Mouse (Mus musculus): ENCODE results near the gene Snx3. TPM values are rescaled to one million over a fixed set of nuclear protein-coding genes. Genes with fewer than 3 reads are reported as not detected.

The Snx3 gene
- total and polyA plus RNA-seq, 3 experiments, result 164 to 258 (median 179) TPM

DNA sequence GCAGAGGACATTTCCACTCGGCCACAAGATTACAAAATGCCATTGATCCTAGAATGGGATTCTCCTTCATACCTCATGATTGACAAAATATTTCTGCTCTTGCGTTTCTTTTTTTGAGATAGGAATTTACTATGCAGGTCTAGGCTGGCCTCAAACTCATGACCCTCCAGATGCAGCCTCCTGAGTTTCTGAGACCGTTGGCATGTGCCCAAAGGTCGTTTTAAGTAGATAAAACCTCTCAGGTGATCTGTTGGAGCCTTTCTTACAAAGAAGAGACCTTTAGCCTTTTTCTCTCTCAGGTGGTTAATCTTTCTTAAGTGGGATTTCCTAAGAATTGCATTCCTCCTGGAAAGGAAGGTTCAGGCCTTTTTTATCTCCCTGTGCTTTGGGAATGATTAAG, 8.8 kb upstream of the Snx3 start:
- H3K4me3 ChIP-seq, result no peak overlapping the region
- intact Hi-C loops (cut with DNase I), result no loop called here
- no peak overlapping the region for H3K27ac ChIP-seq
- H3K79me2 ChIP-seq (replicated peaks; ENCODE audit: control insufficient read depth, insufficient read depth, low read length), result no peaks in the 10 kb centered on the region
- DNase-seq, result no peak
- TF ChIP-seq CTCF (IDR thresholded peaks at IDR 0.05), result no peak
- no peak for TF ChIP-seq POLR2A (IDR thresholded peaks at IDR 0.05; ENCODE audit: insufficient read depth, low read depth, low read length)
- TF ChIP-seq EP300 (IDR thresholded peaks at IDR 0.05; ENCODE audit: insufficient read depth, low read depth, low read length), result no peak
- H3K36me3 ChIP-seq (ENCODE audit: control insufficient read depth, insufficient read depth, low read length), result no peaks in the 10 kb centered on the region; the same call in none of the 2 replicates
- no peaks in the 10 kb centered on the region for H3K27me3 ChIP-seq (ENCODE audit: control insufficient read depth, insufficient read depth, low read length)
- 54% methylated on average over 4 of the region's 4 CpGs for WGBS
- no peak overlapping the region for H3K9ac ChIP-seq (ENCODE audit: low read depth, low read length)
- H3K4me1 ChIP-seq (ENCODE audit: control insufficient read depth, insufficient read depth, low read length), result peaks cover 2% of the 10 kb centered on the region

GRCm38 (mm10) chr10:42500611-42501010, 1.2 kb upstream of the Snx3 start:
- WGBS, result 65% methylated on average over 8 of the region's 8 CpGs
- TF ChIP-seq POLR2A (IDR thresholded peaks at IDR 0.05; ENCODE audit: insufficient read depth, low read depth, low read length) (no peak), EP300 (IDR thresholded peaks at IDR 0.05; ENCODE audit: insufficient read depth, low read depth, low read length) (no peak), CTCF (IDR thresholded peaks at IDR 0.05) (no peak)
- peaks cover 13% of the 10 kb centered on the region for H3K36me3 ChIP-seq (ENCODE audit: control insufficient read depth, insufficient read depth, low read length)
- 0 out of 2 replicates have a peak, but pooled peaks cover 1% of the 10 kb centered on the region for H3K79me2 ChIP-seq (replicated peaks; ENCODE audit: control insufficient read depth, insufficient read depth, low read length)
- peaks cover 2% of the 10 kb centered on the region; the same call in 1 of the 2 replicates for H3K4me1 ChIP-seq (ENCODE audit: control insufficient read depth, insufficient read depth, low read length)
- H3K27ac ChIP-seq, result peak overlapping the region; percentile 99
- intact Hi-C loops (cut with DNase I), result loop anchor here (5.0 to 10.0 kb wide), 3 partner anchors 43 to 686 kb away; partner anchors contain the start of gene Sec63
- no peaks in the 10 kb centered on the region for H3K27me3 ChIP-seq (ENCODE audit: control insufficient read depth, insufficient read depth, low read length)
- H3K9ac ChIP-seq (ENCODE audit: low read depth, low read length), result no peak overlapping the region
- no peak overlapping the region for H3K4me3 ChIP-seq
- no peak for DNase-seq

DNA sequence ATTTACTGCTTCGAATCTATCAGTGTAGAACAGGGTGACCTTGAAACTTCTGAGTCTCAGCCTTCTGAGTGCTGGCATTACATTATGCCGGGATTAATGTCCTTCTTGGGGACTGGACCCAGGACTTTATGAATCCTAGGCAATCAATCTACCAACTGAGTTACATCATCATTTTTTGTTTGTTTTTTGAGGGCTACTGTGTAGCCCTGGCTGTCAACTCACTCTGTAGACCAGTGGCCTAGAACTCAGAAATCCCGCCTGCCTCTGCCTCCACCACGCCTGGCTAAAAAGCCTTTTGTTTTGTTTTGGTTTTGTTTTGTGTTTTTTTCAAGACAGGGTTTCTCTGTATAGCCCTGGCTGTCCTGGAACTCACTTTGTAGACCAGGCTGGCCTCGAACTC, 669 bp upstream of the Snx3 start:
- Histone ChIP-seq H3K27ac (peak overlapping the region; percentile 99), H3K9ac (ENCODE audit: low read depth, low read length) (no peak overlapping the region), H3K4me1 (ENCODE audit: control insufficient read depth, insufficient read depth, low read length) (peaks cover 2% of the 10 kb centered on the region; the same call in 1 of the 2 replicates), H3K36me3 (ENCODE audit: control insufficient read depth, insufficient read depth, low read length) (peaks cover 13% of the 10 kb centered on the region), H3K79me2 (replicated peaks; ENCODE audit: control insufficient read depth, insufficient read depth, low read length) (0 out of 2 replicates have a peak, but pooled peaks cover 1% of the 10 kb centered on the region), H3K4me3 (no peak overlapping the region), H3K27me3 (ENCODE audit: control insufficient read depth, insufficient read depth, low read length) (no peaks in the 10 kb centered on the region)
- intact Hi-C loops (cut with DNase I), result loop anchor here (5.0 to 10.0 kb wide), 3 partner anchors 44 to 686 kb away; partner anchors contain the start of gene Sec63
- DNase-seq, result no peak
- 63% methylated on average over 5 of the region's 5 CpGs for WGBS
- no peak for TF ChIP-seq EP300 (IDR thresholded peaks at IDR 0.05; ENCODE audit: insufficient read depth, low read depth, low read length)
- TF ChIP-seq CTCF (IDR thresholded peaks at IDR 0.05), result no peak
- no peak for TF ChIP-seq POLR2A (IDR thresholded peaks at IDR 0.05; ENCODE audit: insufficient read depth, low read depth, low read length)

DNA sequence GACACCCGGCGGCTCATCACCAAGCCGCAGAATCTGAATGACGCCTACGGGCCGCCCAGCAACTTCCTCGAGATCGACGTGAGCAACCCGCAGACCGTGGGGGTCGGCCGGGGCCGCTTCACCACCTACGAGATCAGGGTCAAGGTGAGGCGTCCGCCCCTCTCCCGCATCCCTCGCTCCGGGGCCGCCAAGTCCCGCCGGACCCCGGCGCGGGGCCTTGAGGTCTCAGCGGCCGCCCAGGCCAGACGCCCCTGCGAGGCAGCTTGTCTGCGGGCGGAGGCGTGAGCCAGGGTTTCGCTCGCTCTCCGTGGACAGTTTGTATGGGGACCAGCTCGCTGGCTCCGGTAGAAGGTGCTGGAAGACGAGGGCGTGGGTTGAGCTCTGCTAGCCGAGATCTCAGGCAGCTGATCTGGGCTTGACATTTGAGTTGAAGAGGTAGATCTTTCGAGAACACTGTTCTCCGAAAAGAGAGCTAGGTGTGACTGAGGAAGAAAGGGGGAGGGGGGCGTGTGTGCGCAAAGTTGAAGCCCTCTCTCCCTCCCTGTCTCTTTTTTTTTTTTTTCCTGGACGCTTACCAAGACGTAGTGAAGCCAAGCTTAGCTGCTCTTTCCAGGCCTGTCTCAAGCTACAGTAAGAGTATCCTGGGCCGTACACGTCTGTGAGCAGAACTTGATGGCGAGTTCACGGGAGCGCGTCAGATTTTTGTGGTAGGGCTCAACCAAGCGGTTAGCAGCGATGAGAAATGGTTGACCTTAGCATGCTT, 700 bp downstream of the Snx3 start:
- no peaks in the 10 kb centered on the region for H3K27me3 ChIP-seq (ENCODE audit: control insufficient read depth, insufficient read depth, low read length)
- H3K36me3 ChIP-seq (ENCODE audit: control insufficient read depth, insufficient read depth, low read length), result peaks cover 19% of the 10 kb centered on the region
- peak overlapping the region; percentile 99 for H3K27ac ChIP-seq
- peak overlapping the region; percentile 82 for H3K4me3 ChIP-seq
- peak overlapping the region; percentile 87 for H3K9ac ChIP-seq (ENCODE audit: low read depth, low read length)
- H3K79me2 ChIP-seq (replicated peaks; ENCODE audit: control insufficient read depth, insufficient read depth, low read length), result peaks cover 3% of the 10 kb centered on the region; the same call in 1 of the 2 replicates
- under 1% methylated on average over 55 of the region's 55 CpGs for WGBS
- intact Hi-C loops (cut with DNase I), result loop anchor here (1.0 to 10.0 kb wide), 5 partner anchors 24 to 688 kb away; partner anchors contain the start of genes Afg1l and Sec63
- DNase-seq, result peak in 1 of 2 experiments; percentile 55
- TF ChIP-seq POLR2A (IDR thresholded peaks at IDR 0.05; ENCODE audit: insufficient read depth, low read depth, low read length) (no peak), EP300 (IDR thresholded peaks at IDR 0.05; ENCODE audit: insufficient read depth, low read depth, low read length) (0 out of 2 replicates have a peak, but pooled peaks have one; percentile 25)
- H3K4me1 ChIP-seq (ENCODE audit: control insufficient read depth, insufficient read depth, low read length), result peaks cover 5% of the 10 kb centered on the region

- TF ChIP-seq EP300 (IDR thresholded peaks at IDR 0.05; ENCODE audit: insufficient read depth, low read depth, low read length) (no peak), POLR2A (IDR thresholded peaks at IDR 0.05; ENCODE audit: insufficient read depth, low read depth, low read length) (0 out of 2 replicates have a peak, but pooled peaks have one; percentile 17), CTCF (IDR thresholded peaks at IDR 0.05) (peak; percentile 27; the same call in 1 of the 2 replicates)
- DNase-seq, result peak in 1 of 2 experiments; percentile 29
- Histone ChIP-seq H3K79me2 (replicated peaks; ENCODE audit: control insufficient read depth, insufficient read depth, low read length) (peaks cover 7% of the 10 kb centered on the region; the same call in 1 of the 2 replicates), H3K4me1 (ENCODE audit: control insufficient read depth, insufficient read depth, low read length) (peaks cover 8% of the 10 kb centered on the region), H3K27ac (peak overlapping the region; percentile 2; the same call in 1 of the 2 replicates), H3K27me3 (ENCODE audit: control insufficient read depth, insufficient read depth, low read length) (no peaks in the 10 kb centered on the region), H3K9ac (ENCODE audit: low read depth, low read length) (no peak overlapping the region), H3K36me3 (ENCODE audit: control insufficient read depth, insufficient read depth, low read length) (peaks cover 26% of the 10 kb centered on the region), H3K4me3 (no peak overlapping the region)
- 56% methylated on average over 10 of the region's 10 CpGs for WGBS
- intact Hi-C loops (cut with DNase I), result loop anchor here (5.0 to 10.0 kb wide), 3 partner anchors 47 to 689 kb away; partner anchors contain the start of gene Sec63
Observed at GRCm38 (mm10) chr10:42504096-42504710, 2.4 kb downstream of the Snx3 start.

Data from heart, adult 2 months (tissue).